Mouse (Mus musculus): ENCODE measurements around the gene Casp12. TPM values are rescaled to one million over a fixed set of nuclear protein-coding genes. Genes with fewer than 3 reads are reported as not detected.

Gene Casp12
- not detected for total RNA-seq (2023)

GRCm38 (mm10) chr9:5345291-5345898 lies at the start of gene Casp12:
Casp12 (plus strand) TSS chr9:5345430.

GRCm38 (mm10) chr9:5298329-5299131 lies 46.7 kb upstream of the Casp12 start, which contains the start of gene Casp1:
Casp1 (plus strand) TSS chr9:5298517.

GRCm38 (mm10) chr9:5308561-5308960 lies 36.7 kb upstream of the Casp12 start, which contains the start of gene Casp4:
Casp4 (plus strand) TSS chr9:5308828.

Other genes starting within 250 kb of the Casp12 start
- 8.4 TPM for gene Casp1, start 46.9 kb upstream of the Casp12 start, total RNA-seq (2023)
- 8.7 TPM for gene Casp4, start 36.6 kb upstream of the Casp12 start, total RNA-seq (2023)